Mouse (Mus musculus): Measurements from ENCODE around the gene Lipo3. TPM values are rescaled to one million over a fixed set of nuclear protein-coding genes. Genes with fewer than 3 reads are reported as not detected.
"Not testable (repeated sequence)": the region's sequence is repeated elsewhere in the genome, so short reads cannot be mapped to it uniquely, and the experiment has no call there.

Lipo3 gene
- polyA plus RNA-seq (2015; fragmentation: Nextera tagmentation; extraction: Ambion mirVana), result 13.8 and 15.0 TPM in 2 replicates

DNA sequence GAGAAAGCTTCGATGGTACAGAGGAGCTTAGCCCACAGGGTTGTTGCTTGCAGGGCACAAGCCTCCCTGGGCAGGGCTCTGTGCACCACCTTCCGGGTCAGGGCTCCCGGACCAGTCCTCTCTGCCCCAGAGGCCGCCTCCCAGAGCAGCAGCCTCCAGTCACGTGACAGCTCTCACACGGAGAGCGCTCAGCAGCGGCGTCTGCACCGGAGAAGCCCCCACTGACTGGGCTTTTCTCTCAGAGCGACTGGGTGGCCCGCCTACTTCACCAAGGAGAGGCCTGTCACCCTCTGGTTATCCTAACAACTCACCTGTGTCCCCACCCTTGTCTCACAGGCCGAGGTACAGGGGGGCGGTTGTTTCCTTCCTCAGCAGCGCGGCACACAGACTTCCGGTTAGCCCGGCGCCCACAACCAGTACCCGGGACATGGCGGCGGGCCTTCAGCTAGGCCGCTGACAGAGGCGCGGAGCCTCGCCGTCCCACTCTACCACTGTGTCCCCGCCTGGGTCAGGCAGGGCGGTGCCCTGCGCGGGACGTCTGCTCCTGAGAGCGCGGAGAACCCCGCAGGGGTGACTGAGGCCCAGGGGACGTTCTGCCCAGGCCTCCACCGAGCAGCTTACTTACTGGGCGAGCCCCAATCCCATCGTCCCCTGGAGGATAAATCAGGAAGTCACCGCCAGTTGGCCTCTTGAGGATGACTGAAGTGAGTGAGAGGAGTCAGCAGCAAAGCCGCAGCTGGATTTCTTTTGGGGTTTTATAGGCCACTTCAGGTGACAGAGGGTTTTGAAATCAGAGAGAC, at the start of gene Lipo3:
Gene Lipo3, minus strand, starts transcription at position 665 of the 800 bp plus-strand sequence.
- H3K27ac ChIP-seq (replicated peaks); H3K4me1 ChIP-seq (replicated peaks); H3K27me3 ChIP-seq; H3K9ac ChIP-seq; H3K9me3 ChIP-seq; H3K36me3 ChIP-seq: not testable (repeated sequence)
- peak; percentile 96 for ATAC-seq (ENCODE audit: low read depth)
- H3K4me3 ChIP-seq, result peak within 1 kb of the TSS; percentile 25
- H3K4me2 ChIP-seq, result peak within 1 kb of the TSS; percentile 43
- 34% methylated on average over 13 of the region's 41 CpGs for WGBS

DNA sequence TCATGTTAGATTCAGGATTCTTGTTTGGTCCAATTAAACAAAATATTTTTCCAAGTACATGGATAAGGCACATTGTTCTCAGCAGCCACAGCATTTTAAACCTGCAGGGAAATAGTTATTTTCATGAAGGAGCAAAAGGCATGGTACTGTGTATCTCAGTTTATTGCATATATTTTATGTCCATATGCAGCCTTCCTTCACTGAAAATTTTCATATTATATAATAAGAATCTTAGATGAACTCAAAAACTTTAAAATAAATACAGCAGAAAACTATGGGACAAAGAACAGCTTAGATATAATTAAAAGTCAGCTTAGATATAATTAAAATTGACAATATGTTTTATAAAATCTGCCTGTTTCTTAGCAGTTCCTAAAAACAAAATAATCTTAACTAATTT, 25.6 kb upstream of the Lipo3 start, which contains the start of gene Lipo1:
Gene Lipo1, minus strand, starts transcription at position 101 of the 400 bp plus-strand sequence.
- not testable (repeated sequence) for H3K4me3 ChIP-seq; H3K9me3 ChIP-seq; H3K36me3 ChIP-seq; H3K4me2 ChIP-seq; H3K27ac ChIP-seq (replicated peaks); ATAC-seq (ENCODE audit: low read depth); H3K9ac ChIP-seq; H3K4me1 ChIP-seq (replicated peaks); H3K27me3 ChIP-seq

DNA sequence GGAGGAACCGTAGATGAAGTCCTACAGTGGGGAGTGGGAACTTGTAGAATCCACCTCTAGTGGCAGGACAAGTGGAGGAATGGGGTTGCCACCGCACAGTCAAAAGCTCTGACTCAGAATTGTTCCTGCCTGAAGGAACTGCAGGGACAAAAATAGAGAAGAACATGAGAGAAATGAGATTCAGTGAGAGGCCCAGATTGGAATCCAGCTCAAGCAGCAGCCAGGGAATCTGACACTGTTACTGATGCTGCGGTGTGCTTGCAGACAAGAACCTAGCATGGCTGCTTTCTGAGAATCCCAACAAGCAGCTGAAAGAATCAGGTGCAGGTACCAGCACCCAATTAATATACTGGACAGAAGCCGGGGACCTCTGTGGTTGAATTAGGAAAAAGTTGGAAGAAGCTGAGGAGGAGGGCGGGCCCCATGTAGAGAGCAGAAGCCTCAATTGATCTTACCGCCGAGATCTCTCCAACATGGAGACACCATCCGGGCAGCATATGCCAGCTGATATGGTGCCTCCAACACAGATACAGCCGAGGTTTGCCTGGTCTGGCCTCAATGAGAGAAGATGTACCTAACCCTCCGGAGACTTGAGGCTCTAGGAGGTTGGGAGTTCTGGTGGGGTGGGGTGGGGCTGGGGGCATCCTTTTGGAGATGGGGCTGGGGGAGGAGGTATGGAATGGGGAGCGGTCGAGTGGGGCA, 25.0 kb upstream of the Lipo3 start:
- no peak overlapping the region for H3K4me2 ChIP-seq
- no peaks in the 10 kb centered on the region for H3K9me3 ChIP-seq
- no peak overlapping the region for H3K9ac ChIP-seq
- H3K27ac ChIP-seq (replicated peaks), result no peak overlapping the region
- H3K27me3 ChIP-seq, result no peaks in the 10 kb centered on the region
- no peaks in the 10 kb centered on the region for H3K4me1 ChIP-seq (replicated peaks)
- H3K36me3 ChIP-seq, result no peaks in the 10 kb centered on the region
- 90% methylated on average over 12 of the region's 12 CpGs for WGBS
- ATAC-seq (ENCODE audit: low read depth), result no peak
- H3K4me3 ChIP-seq, result no peak overlapping the region

DNA sequence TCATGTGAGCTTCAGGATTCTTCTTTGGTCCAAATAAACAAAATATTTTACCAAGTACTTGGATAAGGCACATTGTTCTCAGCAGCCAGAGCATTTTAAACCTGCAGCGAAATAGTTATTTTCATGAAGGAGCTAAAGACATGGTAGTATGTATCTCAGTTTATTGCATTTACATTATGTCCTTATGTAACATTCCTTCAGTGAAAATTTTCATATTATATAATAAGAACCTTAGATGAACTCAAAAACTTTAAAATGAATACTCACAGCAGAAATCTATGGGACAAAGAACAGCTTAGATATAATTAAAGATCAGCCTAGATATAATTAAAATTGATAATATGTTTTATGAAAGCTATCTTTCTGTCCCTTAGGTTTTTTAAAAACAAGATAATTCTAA, 10.5 kb downstream of the Lipo3 start, which contains the start of gene Lipo2:
Gene Lipo2, minus strand, starts transcription at position 101 of the 400 bp plus-strand sequence.
- ATAC-seq (ENCODE audit: low read depth); H3K27me3 ChIP-seq; H3K4me3 ChIP-seq; H3K27ac ChIP-seq (replicated peaks); H3K36me3 ChIP-seq; H3K9ac ChIP-seq; H3K4me1 ChIP-seq (replicated peaks); H3K9me3 ChIP-seq; H3K4me2 ChIP-seq: not testable (repeated sequence)
- WGBS, result 98% methylated on average over 1 of the region's 1 CpGs

DNA sequence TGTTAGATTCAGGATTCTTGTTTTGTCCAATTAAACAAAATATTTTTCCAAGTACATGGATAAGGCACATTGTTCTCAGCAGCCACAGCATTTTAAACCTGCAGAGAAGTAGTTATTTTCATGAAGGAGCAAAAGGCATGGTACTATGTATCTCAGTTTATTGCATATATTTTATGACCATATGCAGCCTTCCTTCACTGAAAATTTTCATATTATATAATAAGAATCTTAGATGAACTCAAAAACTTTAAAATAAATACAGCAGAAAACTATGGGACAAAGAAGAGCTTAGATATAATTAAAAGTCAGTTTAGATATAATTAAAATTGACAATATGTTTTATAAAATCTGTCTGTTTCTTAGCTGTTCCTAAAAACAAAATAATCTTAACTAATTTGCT, 136.6 kb downstream of the Lipo3 start, which contains the start of gene Gm8978:
Gene Gm8978, minus strand, starts transcription at position 101 of the 400 bp plus-strand sequence.
- ATAC-seq (ENCODE audit: low read depth), result not testable (repeated sequence)

DNA sequence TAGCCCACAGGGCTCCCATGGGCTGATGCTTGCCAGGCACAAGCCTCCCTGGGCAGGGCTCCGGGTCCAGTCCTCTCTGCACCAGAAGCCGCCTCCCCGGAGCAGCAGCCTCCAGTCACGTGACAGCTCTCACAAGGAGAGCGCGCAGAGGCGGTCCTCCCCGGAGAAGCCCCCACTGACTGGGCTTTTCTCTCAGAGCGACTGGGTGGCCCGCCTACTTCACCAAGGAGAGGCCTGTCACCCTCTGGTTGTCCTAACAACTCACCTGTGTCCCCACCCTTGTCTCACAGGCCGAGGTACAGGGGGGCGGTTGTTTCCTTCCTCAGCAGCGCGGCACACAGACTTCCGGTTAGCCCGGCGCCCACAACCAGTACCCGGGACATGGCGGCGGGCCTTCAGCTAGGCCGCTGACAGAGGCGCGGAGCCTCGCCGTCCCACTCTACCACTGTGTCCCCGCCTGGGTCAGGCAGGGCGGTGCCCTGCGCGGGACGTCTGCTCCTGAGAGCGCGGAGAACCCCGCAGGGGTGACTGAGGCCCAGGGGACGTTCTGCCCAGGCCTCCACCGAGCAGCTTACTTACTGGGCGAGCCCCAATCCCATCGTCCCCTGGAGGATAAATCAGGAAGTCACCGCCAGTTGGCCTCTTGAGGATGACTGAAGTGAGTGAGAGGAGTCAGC, 172.0 kb downstream of the Lipo3 start:
- H3K27me3 ChIP-seq; H3K9me3 ChIP-seq; H3K36me3 ChIP-seq; H3K4me1 ChIP-seq (replicated peaks): not testable (repeated sequence)
- peak; percentile 99 for ATAC-seq (ENCODE audit: low read depth)
- peak overlapping the region; percentile 49; the same call in 1 of the 2 replicates for H3K27ac ChIP-seq (replicated peaks)
- H3K9ac ChIP-seq, result peak overlapping the region; percentile 68
- H3K4me3 ChIP-seq, result peak overlapping the region; percentile 42
- 3% methylated on average over 10 of the region's 38 CpGs for WGBS
- peak overlapping the region; percentile 56 for H3K4me2 ChIP-seq

More for the DNA sequence above, 136.6 kb downstream of the Lipo3 start, which contains the start of gene Gm8978:
- H3K9me3 ChIP-seq; H3K4me3 ChIP-seq; H3K36me3 ChIP-seq; H3K27ac ChIP-seq (replicated peaks); H3K4me1 ChIP-seq (replicated peaks); H3K4me2 ChIP-seq; H3K9ac ChIP-seq; H3K27me3 ChIP-seq: not testable (repeated sequence)

DNA sequence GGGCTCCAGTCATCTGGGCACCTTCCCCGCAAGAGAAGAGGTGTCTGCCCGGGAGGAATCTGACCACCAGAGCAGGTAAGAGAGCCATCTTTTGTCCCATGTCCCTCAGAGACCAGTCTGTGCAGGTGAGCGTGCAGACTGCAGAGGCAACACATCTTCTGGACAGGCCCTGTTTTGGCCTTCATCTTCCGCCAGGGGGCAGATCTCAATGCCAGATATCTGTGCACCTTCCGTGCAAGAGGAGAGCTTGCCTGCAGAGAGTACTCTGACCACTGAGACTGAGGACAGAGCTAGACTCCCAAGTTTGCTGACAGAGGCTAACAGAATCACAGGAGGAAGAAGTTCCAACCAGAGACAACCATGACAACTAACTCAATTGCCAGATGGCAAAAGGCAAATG, 193.2 kb downstream of the Lipo3 start:
- not testable (repeated sequence) for H3K9me3 ChIP-seq; H3K27ac ChIP-seq (replicated peaks); H3K27me3 ChIP-seq; H3K4me1 ChIP-seq (replicated peaks); H3K9ac ChIP-seq; H3K4me3 ChIP-seq; H3K36me3 ChIP-seq; ATAC-seq (ENCODE audit: low read depth); H3K4me2 ChIP-seq
- 88% methylated on average over 5 of the region's 5 CpGs for WGBS

DNA sequence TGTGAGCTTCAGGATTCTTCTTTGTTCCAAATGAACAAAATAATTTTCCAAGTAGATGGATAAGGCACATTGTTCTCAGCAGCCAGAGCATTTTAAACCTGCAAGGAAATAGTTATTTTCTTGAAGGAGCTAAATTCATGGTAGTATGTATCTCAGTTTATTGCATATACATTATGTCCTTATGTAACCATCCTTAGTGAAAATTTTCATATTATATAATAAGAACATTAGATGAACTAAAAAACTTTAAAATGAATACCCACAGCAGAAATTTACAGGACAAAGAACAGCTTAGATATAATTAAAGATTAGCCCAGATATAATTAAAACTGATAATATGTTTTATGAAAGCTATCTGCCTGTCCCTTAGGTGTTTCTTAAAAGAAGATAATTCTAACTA, 244.1 kb downstream of the Lipo3 start, which contains the start of gene Lipo4:
Gene Lipo4, minus strand, starts transcription at position 101 of the 400 bp plus-strand sequence.
- no peak for ATAC-seq (ENCODE audit: low read depth)
- H3K4me2 ChIP-seq, result no peak within 1 kb of the TSS
- no peaks in the 10 kb centered on the region for H3K27me3 ChIP-seq
- H3K36me3 ChIP-seq, result no peaks in the 10 kb centered on the region
- no peak within 1 kb of the TSS for H3K9ac ChIP-seq
- no peaks in the 10 kb centered on the region for H3K9me3 ChIP-seq
- no peak within 1 kb of the TSS for H3K27ac ChIP-seq (replicated peaks)
- no peak within 1 kb of the TSS for H3K4me3 ChIP-seq
- H3K4me1 ChIP-seq (replicated peaks), result no peaks in the 10 kb centered on the region

Small RNA genes lying within 50 kb of the gene (microRNA-seq; reads per million reads assigned to microRNA genes)
- gene Gm27440, result not detected

Other genes starting within 250 kb of the Lipo3 start
- not detected in 2 replicates for gene Lipo4, start 244.2 kb downstream of the Lipo3 start, polyA plus RNA-seq (2015; fragmentation: Nextera tagmentation; extraction: Ambion mirVana)
- gene Gm8978, start 136.7 kb downstream of the Lipo3 start, polyA plus RNA-seq (2015; fragmentation: Nextera tagmentation; extraction: Ambion mirVana), result not detected in 2 replicates
- gene Lipo2, start 10.6 kb downstream of the Lipo3 start, polyA plus RNA-seq (2015; fragmentation: Nextera tagmentation; extraction: Ambion mirVana), result 0.39 and 0.54 TPM in 2 replicates
- gene Lipo1, start 25.5 kb upstream of the Lipo3 start, polyA plus RNA-seq (2015; fragmentation: Nextera tagmentation; extraction: Ambion mirVana), result not detected in 2 replicates
- gene Lipf, start 199.2 kb upstream of the Lipo3 start, polyA plus RNA-seq (2015; fragmentation: Nextera tagmentation; extraction: Ambion mirVana), result not detected in 2 replicates
- not detected in 2 replicates for gene Lipk, start 246.3 kb upstream of the Lipo3 start, polyA plus RNA-seq (2015; fragmentation: Nextera tagmentation; extraction: Ambion mirVana)